Mouse (Mus musculus) MEL (cell line): ENCODE data around the gene Ldah.

Experiments used
- CHD1 ChIP-seq: IDR thresholded peaks from 2 replicates; pipeline ENCODE4 v1.6.1; 2012; ENCODE audit warnings: low read depth, mild to moderate bottlenecking, inconsistent platforms, low read length, improper control_type of control experiment
- CTCF ChIP-seq, 3 experiments: IDR thresholded peaks in 2 of 3; conservative IDR thresholded peaks in 1 of 3; 2 replicates each; pipeline ENCODE4 v1.5.1; 2011 to 2012; ENCODE audit warnings: low read length in 3 of 3, low read depth in 2 of 3, mild to moderate bottlenecking in 2 of 3, improper control_type of control experiment in 1 of 3, inconsistent platforms in 1 of 3, mixed read lengths in 1 of 3, moderate library complexity in 1 of 3; ENCODE audit not compliant: control insufficient read depth in 1 of 3, insufficient read depth in 1 of 3, poor library complexity in 1 of 3, severe bottlenecking in 1 of 3
- ELF1 ChIP-seq: IDR thresholded peaks from 2 replicates; pipeline ENCODE4 v1.6.1; 2014; ENCODE audit warnings: low read depth, mild to moderate bottlenecking, inconsistent platforms, low read length, improper control_type of control experiment, moderate library complexity
- EP300 ChIP-seq, 2 experiments: IDR thresholded peaks; 2 replicates each; pipeline ENCODE4 v1.6.1; 2011; ENCODE audit warnings: improper control_type of control experiment in 2 of 2, low read length in 2 of 2, low read depth in 1 of 2, mild to moderate bottlenecking in 1 of 2
- MAFK ChIP-seq: IDR thresholded peaks from 2 replicates; pipeline ENCODE4 v1.6.1; 2011; ENCODE audit warnings: low read depth, mild to moderate bottlenecking, low read length, improper control_type of control experiment, borderline replicate concordance
- MYB ChIP-seq: IDR thresholded peaks from 2 replicates; pipeline ENCODE4 v1.6.1; 2011; ENCODE audit warnings: mild to moderate bottlenecking, low read depth, low read length, improper control_type of control experiment
- POLR2A ChIP-seq, 2 experiments: IDR thresholded peaks; 2 replicates each; pipeline ENCODE4 v1.6.1; 2011 to 2012; ENCODE audit warnings: low read length in 2 of 2, mild to moderate bottlenecking in 2 of 2, control low read depth in 1 of 2, improper control_type of control experiment in 1 of 2, low read depth in 1 of 2, moderate library complexity in 1 of 2; ENCODE audit not compliant: control insufficient read depth in 1 of 2, insufficient read depth in 1 of 2, poor library complexity in 1 of 2

GRCm38 (mm10) chr12:8184518-8184917, 23.4 kb upstream of the Ldah start:
- TF ChIP-seq ELF1, result no peak
- no peak for TF ChIP-seq CTCF (IDR thresholded peaks at IDR 0.05 in 2 of 3, conservative IDR thresholded peaks at IDR 0.05 in 1 of 3; ENCODE audit: control insufficient read depth in 1 of 3, insufficient read depth in 1 of 3, low read depth in 2 of 3, low read length in 3 of 3, poor library complexity in 1 of 3, severe bottlenecking in 1 of 3)
- TF ChIP-seq EP300 (IDR thresholded peaks at IDR 0.05; ENCODE audit: low read depth in 1 of 2, low read length in 2 of 2), result no peak
- TF ChIP-seq CHD1, result no peak
- no peak for TF ChIP-seq MAFK
- no peak for TF ChIP-seq POLR2A (IDR thresholded peaks at IDR 0.05; ENCODE audit: control insufficient read depth in 1 of 2, insufficient read depth in 1 of 2, low read depth in 1 of 2, low read length in 2 of 2, poor library complexity in 1 of 2)
- TF ChIP-seq MYB, result no peak
